Mouse (Mus musculus) myocyte (in vitro differentiated cells): Measurements from ENCODE around the gene Gm42417.

ENCODE experiments used
- CEBPB ChIP-seq: IDR thresholded peaks from 2 replicates; pipeline ENCODE4 v1.6.1; 2011; ENCODE audit warnings: mild to moderate bottlenecking, moderate library complexity; ENCODE audit not compliant: poor library complexity, insufficient read depth, severe bottlenecking
- MAX ChIP-seq: IDR thresholded peaks from one replicate; pipeline ENCODE4 v1.6.1; 2011; ENCODE audit warnings: low read depth, mild to moderate bottlenecking, control low read depth
- POLR2A ChIP-seq: IDR thresholded peaks from one replicate; pipeline ENCODE4 v1.6.1; 2011; ENCODE audit warnings: low read depth, mild to moderate bottlenecking, control low read depth, moderate library complexity; ENCODE audit not compliant: insufficient read length
- REST ChIP-seq: IDR thresholded peaks from one replicate; pipeline ENCODE4 v1.6.1; 2011; ENCODE audit warnings: mild to moderate bottlenecking, control low read depth, moderate library complexity; ENCODE audit not compliant: insufficient read depth, insufficient read length

GRCm38 (mm10) chr1:36552506-36552905, 13.3 kb upstream of the Gm42417 start:
- TF ChIP-seq REST = no peak
- no peak for TF ChIP-seq CEBPB
- no peak for TF ChIP-seq MAX
- no peak for TF ChIP-seq POLR2A
